Mouse (Mus musculus) midbrain, embryonic 16.5 days (tissue): ENCODE measurements around the gene Golga2. TPM values are rescaled to one million over a fixed set of nuclear protein-coding genes. Genes with fewer than 3 reads are reported as not detected.

Experiments
- ATAC-seq: fragments of 200-750 bp; cut with Nextera tagmentation; 2 replicates; pipeline ENCODE4 v1.8.0; 2017; ENCODE audit warnings: moderate TSS enrichment
- H3K27ac ChIP-seq: fragments of 300-500 bp; sonication (generic); 2 replicates; pipeline ENCODE4 v1.5.1; 2014; ENCODE audit warnings: mild to moderate bottlenecking, low read length, mixed read lengths
- H3K27me3 ChIP-seq: fragments of 300-500 bp; sonication (generic); 2 replicates; pipeline ENCODE4 v1.6.1; 2014; ENCODE audit warnings: low read depth, low read length, mixed read lengths; ENCODE audit not compliant: control insufficient read depth, insufficient read depth
- H3K36me3 ChIP-seq: fragments of 300-500 bp; sonication (generic); 2 replicates; pipeline ENCODE4 v1.6.1; 2014; ENCODE audit warnings: mild to moderate bottlenecking, low read length, moderate library complexity, mixed read lengths; ENCODE audit not compliant: control insufficient read depth, insufficient read depth
- H3K4me1 ChIP-seq: fragments of 300-500 bp; sonication (generic); 2 replicates; pipeline ENCODE4 v1.6.1; 2014; ENCODE audit warnings: mild to moderate bottlenecking, low read length, mixed read lengths; ENCODE audit not compliant: control insufficient read depth, insufficient read depth
- H3K4me2 ChIP-seq: fragments of 300-500 bp; sonication (generic); 2 replicates; pipeline ENCODE4 v1.6.1; 2014; ENCODE audit warnings: mild to moderate bottlenecking, low read length, mixed read lengths
- H3K4me3 ChIP-seq: fragments of 300-500 bp; sonication (generic); 2 replicates; pipeline ENCODE4 v1.5.1; 2014; ENCODE audit warnings: low read depth, mild to moderate bottlenecking, low read length, moderate library complexity, mixed read lengths
- H3K9ac ChIP-seq: fragments of 300-500 bp; sonication (generic); 2 replicates; pipeline ENCODE4 v1.6.1; 2014; ENCODE audit warnings: low read depth, low read length, mixed read lengths
- H3K9me3 ChIP-seq: fragments of 300-500 bp; sonication (generic); replicated peaks from 2 replicates; pipeline ENCODE4 v1.6.1; 2014; ENCODE audit warnings: mild to moderate bottlenecking, low read length, mixed read lengths; ENCODE audit not compliant: control insufficient read depth, poor library complexity, severe bottlenecking
- WGBS: fragments of 180-500 bp; shearing (Covaris S2); extraction: QIAGEN DNeasy Blood & Tissue Kit; methylation state at CpG from one replicate; pipeline ENCODE4 v1.1.7; 2014; 5-methylcytosine and 5-hydroxymethylcytosine counted together
- microRNA-seq: library from miRNA; unstranded; fragments of <30 nt; microRNA quantifications from one replicate; pipeline ENCODE4, GENCODE M21; 2017
- polyA plus RNA-seq: library from polyadenylated mRNA; unstranded; fragments of >200 nt; fragmentation: Nextera tagmentation; extraction: Ambion mirVana; gene quantifications from 2 replicates; pipeline ENCODE4 v1.2.1, GENCODE M21; 2015

Gene Golga2
- polyA plus RNA-seq, 1 experiment from 2014 or later = 35.7 TPM

- Histone ChIP-seq H3K9me3 (no peaks in the 10 kb centered on the region), H3K27me3 (no peaks in the 10 kb centered on the region), H3K4me1 (peaks cover 24% of the 10 kb centered on the region), H3K27ac (peak within 1 kb of the TSS; percentile 98), H3K4me2 (peak within 1 kb of the TSS; percentile 69), H3K9ac (peak within 1 kb of the TSS; percentile 92), H3K36me3 (no peaks in the 10 kb centered on the region), H3K4me3 (peak within 1 kb of the TSS; percentile 78)
- WGBS = under 1% methylated on average over 42 of the region's 52 CpGs
- peak; percentile 73 for ATAC-seq
Observed at GRCm38 (mm10) chr2:32352151-32353006, 65.2 kb downstream of the Golga2 start, which contains the start of gene Ciz1. Gene Ciz1 (plus strand): TSS chr2:32352327.

- Histone ChIP-seq H3K9me3 (no peaks in the 10 kb centered on the region), H3K4me1 (peaks cover 24% of the 10 kb centered on the region), H3K4me2 (peak within 1 kb of the TSS; percentile 69), H3K27ac (peak within 1 kb of the TSS; percentile 98), H3K9ac (peak within 1 kb of the TSS; percentile 92), H3K4me3 (peak within 1 kb of the TSS; percentile 78), H3K27me3 (no peaks in the 10 kb centered on the region), H3K36me3 (no peaks in the 10 kb centered on the region)
- WGBS = under 1% methylated on average over 57 of the region's 63 CpGs
- ATAC-seq = peak; percentile 70
Observed at GRCm38 (mm10) chr2:32353007-32353542, 65.9 kb downstream of the Golga2 start, which contains the start of gene Dnm1. Gene Dnm1 (minus strand): TSS chr2:32353338.

- Histone ChIP-seq H3K27me3 (no peaks in the 10 kb centered on the region), H3K4me1 (peaks cover 24% of the 10 kb centered on the region), H3K4me3 (peak overlapping the region; percentile 78; the same call in 1 of the 2 replicates), H3K4me2 (peak overlapping the region; percentile 69), H3K9me3 (no peaks in the 10 kb centered on the region), H3K27ac (no peak overlapping the region; the same call in 1 of the 2 replicates), H3K36me3 (no peaks in the 10 kb centered on the region), H3K9ac (peak overlapping the region; percentile 92)
- no peak for ATAC-seq
- 76% methylated on average over 6 of the region's 6 CpGs for WGBS
Observed at GRCm38 (mm10) chr2:32353836-32354235, 66.7 kb downstream of the Golga2 start.

- Histone ChIP-seq H3K4me1 (peaks cover 24% of the 10 kb centered on the region), H3K9me3 (no peaks in the 10 kb centered on the region), H3K4me3 (no peak overlapping the region), H3K27ac (no peak overlapping the region), H3K4me2 (no peak overlapping the region), H3K36me3 (no peaks in the 10 kb centered on the region), H3K27me3 (no peaks in the 10 kb centered on the region), H3K9ac (no peak overlapping the region)
- 92% methylated on average over 3 of the region's 3 CpGs for WGBS
- ATAC-seq = no peak
Observed at GRCm38 (mm10) chr2:32354336-32354895, 67.2 kb downstream of the Golga2 start.

GRCm38 (mm10) chr2:32356216-32356615 lies 69.0 kb downstream of the Golga2 start:
- H3K4me1 ChIP-seq = peaks cover 13% of the 10 kb centered on the region
- no peak overlapping the region for H3K4me2 ChIP-seq
- no peak overlapping the region for H3K9ac ChIP-seq
- H3K4me3 ChIP-seq = no peak overlapping the region
- WGBS = 81% methylated on average over 10 of the region's 10 CpGs
- H3K27ac ChIP-seq = no peak overlapping the region
- H3K36me3 ChIP-seq = no peaks in the 10 kb centered on the region
- H3K9me3 ChIP-seq = no peaks in the 10 kb centered on the region
- no peaks in the 10 kb centered on the region for H3K27me3 ChIP-seq
- no peak for ATAC-seq

Small RNA genes lying within 50 kb of the gene (microRNA-seq; reads per million reads assigned to microRNA genes)
- gene Gm23363 (not detected), gene Mir199b (75.0 reads per million, percentile 51 among the genes with 10 or more reads in this experiment)

Other genes starting within 250 kb of the Golga2 start
- 0.41 and 0.45 TPM in 2 replicates for gene Fam78a, start 202.5 kb upstream of the Golga2 start, polyA plus RNA-seq
- gene Plpp7, start 191.9 kb upstream of the Golga2 start, polyA plus RNA-seq = 25.0 and 28.4 TPM in 2 replicates
- gene Prrc2b, start 136.3 kb upstream of the Golga2 start, polyA plus RNA-seq = 69.8 and 77.9 TPM in 2 replicates
- gene Pomt1, start 50.8 kb upstream of the Golga2 start, polyA plus RNA-seq = 36.4 and 36.5 TPM in 2 replicates
- 101 and 107 TPM in 2 replicates for gene Uck1, start 27.2 kb upstream of the Golga2 start, polyA plus RNA-seq
- 392 and 415 TPM in 2 replicates for gene Swi5, start 691 bp downstream of the Golga2 start, polyA plus RNA-seq
- 56.3 and 58.7 TPM in 2 replicates for gene Ciz1, start 64.9 kb downstream of the Golga2 start, polyA plus RNA-seq
- gene Dnm1, start 66.0 kb downstream of the Golga2 start, polyA plus RNA-seq = 55.1 and 66.3 TPM in 2 replicates
- gene 1110008P14Rik, start 94.6 kb downstream of the Golga2 start, polyA plus RNA-seq = 117 and 132 TPM in 2 replicates
- gene Lcn2, start 100.9 kb downstream of the Golga2 start, polyA plus RNA-seq = 0.86 and 1.2 TPM in 2 replicates
- 50.7 and 51.4 TPM in 2 replicates for gene Ptges2, start 108.5 kb downstream of the Golga2 start, polyA plus RNA-seq
- gene Naif1, start 163.1 kb downstream of the Golga2 start, polyA plus RNA-seq = 5.3 and 5.5 TPM in 2 replicates
- gene Slc25a25, start 164.1 kb downstream of the Golga2 start, polyA plus RNA-seq = 55.1 and 60.1 TPM in 2 replicates
- gene Fam102a, start 247.9 kb downstream of the Golga2 start, polyA plus RNA-seq = 5.0 and 5.9 TPM in 2 replicates